Mouse (Mus musculus) B cell, adult 67 days (primary cell): Measurements from ENCODE around the gene P4hb. TPM values are rescaled to one million over a fixed set of nuclear protein-coding genes. Genes with fewer than 3 reads are reported as not detected.

ENCODE experiments used
- total RNA-seq, 2 experiments: library from RNA; stranded (reverse); gene quantifications; 4 replicates each; pipeline ENCODE4 v1.2.4; 2023

P4hb gene
- 100 to 1,000 TPM; 141 to 149 TPM for total RNA-seq

DNA sequence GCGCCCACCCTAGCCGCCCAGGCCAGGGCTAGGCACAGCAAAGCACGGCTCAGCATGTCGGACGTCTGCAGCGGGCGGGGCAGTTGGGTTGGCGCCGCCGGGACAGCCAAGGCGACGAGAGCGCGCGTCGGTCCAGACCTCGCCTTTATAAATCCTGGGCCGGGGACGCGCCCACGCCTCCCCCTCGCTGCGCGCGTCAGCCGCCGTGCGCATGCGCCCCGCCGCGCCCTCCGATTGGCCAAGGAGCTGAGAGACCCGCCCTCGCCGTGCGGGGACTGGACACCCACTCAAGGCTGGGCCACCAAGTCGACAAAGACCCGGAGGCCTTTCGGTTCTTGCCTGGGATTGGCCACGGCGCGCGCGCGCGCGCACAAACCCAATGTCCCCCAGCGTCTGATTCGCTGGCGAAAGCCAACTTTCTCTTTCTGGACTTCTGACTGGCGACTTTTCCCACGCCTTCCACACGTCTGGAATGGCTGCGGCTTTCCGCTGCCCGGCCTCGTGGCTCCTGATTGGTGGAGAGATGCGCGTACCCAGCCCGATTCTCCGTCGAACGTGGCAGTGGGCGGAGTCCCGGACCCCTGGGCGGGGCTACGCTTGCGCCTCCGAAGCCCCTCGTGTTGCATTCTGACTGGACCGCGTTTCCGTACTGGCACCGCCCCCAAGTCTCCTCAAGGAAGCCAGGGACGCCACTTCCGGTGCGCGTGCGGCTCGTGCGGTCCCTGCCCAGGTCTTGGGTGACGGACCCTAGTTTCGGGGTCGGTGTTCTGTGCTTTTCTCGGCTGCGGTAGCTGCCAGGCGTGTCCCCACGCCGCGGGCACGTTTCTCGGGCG is at the start of gene P4hb:
Gene P4hb, minus strand, starts transcription at position 502 of the 833 bp plus-strand sequence.

DNA sequence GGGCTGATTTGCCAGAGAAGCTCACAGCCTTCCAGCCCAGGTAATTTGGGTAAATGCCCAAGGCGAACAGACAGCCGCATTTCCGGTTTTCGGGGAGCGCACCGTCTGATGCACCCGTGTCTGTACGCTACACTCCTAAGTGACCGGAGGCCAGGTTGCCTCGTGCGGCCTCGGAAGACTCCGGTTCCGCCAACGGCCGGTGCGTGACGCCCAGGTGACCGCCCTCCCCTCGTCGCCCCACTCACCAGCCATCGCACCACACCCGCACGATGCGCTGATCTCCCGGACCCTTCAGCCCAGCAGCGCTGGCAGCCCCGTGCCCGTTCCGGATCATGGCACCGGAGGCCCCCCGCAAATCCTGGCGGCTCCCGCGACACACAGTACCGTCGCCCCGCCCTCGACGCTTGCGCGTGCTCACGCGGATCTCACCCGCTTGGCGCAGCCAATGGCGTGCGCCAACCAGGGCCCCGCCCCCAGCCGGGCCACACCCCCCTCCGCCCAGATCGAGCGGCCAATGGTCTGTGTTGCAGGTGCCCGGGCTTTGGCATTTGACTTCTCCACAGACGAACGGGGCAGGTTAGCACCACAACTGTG is 44.6 kb upstream of the P4hb start, which contains the start of gene Pcyt2:
Gene Pcyt2, minus strand, starts transcription at position 418 of the 594 bp plus-strand sequence.

DNA sequence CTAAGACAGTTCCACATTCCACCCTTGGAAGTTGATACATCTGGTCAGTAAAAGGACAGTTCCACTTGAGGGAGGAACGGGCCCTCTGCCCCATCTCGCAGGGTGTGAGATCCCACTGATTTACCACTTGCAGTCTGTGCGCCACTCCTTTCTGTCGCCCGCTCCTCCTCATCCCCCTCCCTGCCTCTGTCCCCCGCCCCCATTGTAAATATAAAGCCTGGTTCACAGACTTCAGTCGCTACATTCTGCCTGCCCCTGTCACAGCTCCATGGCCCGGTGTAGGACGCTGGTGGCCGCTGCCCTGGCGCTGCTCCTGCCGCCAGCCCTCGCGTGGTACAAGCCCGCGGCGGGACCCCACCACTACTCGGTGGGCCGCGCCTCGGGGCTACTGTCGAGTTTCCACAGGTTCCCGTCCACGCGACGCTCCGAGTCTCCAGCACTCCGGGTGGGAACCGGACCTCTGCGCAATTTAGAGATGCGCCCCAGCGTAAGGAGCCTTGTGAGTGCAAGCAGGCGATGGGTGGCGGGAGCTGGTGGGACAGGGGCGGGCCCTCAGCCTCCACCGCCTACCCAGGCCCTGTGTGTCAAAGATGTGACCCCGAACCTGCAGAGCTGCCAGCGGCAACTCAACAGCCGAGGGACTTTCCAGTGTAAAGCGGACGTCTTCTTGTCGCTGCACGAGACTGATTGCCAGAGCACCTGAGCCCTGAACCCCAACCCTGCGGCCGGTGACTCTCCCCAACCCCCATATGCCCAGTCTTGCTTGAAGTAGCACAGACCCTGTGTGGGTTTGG is 35.4 kb upstream of the P4hb start, which contains the start of gene Npb:
Gene Npb, plus strand, starts transcription at position 237 of the 794 bp plus-strand sequence.

DNA sequence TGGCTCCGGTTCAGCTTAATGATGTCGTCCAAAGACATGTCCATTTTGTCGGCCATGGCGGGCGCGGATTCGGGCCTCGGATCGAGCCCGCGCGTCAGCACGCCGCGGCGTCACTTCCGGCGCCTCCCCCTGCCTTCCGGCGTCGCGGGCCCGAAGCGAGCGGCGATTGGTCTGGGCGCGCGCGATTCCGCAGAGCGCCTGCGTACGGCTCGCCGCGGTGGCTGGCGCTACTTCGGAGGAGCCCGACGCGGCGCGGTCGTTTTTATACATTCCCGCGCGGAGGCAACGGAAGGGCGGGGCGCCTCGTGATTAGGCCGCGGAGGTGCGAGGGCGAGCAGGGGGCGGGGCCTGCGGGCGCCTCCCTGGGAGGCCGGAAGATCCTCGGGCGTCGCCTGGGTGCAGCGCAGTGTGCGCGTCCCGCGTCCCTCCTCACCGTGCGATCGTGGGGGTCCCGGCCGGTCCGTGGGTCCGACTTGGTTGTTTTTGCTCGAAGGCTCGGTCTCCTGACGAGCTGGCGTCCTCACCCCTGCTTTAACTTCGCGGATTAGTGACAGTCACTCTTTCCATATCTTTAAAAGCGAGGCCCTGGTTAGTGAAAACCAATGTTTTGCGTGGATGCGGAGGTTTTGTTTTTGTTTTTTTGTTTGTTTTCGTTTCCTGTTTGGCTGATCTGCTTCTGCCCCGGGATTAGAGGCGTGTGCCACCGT is 25.4 kb upstream of the P4hb start, which contains the start of the genes Alyref and Anapc11:
Gene Alyref, minus strand, starts transcription at position 83 of the 707 bp plus-strand sequence.
Gene Anapc11, plus strand, starts transcription at position 139 of the 707 bp plus-strand sequence.

DNA sequence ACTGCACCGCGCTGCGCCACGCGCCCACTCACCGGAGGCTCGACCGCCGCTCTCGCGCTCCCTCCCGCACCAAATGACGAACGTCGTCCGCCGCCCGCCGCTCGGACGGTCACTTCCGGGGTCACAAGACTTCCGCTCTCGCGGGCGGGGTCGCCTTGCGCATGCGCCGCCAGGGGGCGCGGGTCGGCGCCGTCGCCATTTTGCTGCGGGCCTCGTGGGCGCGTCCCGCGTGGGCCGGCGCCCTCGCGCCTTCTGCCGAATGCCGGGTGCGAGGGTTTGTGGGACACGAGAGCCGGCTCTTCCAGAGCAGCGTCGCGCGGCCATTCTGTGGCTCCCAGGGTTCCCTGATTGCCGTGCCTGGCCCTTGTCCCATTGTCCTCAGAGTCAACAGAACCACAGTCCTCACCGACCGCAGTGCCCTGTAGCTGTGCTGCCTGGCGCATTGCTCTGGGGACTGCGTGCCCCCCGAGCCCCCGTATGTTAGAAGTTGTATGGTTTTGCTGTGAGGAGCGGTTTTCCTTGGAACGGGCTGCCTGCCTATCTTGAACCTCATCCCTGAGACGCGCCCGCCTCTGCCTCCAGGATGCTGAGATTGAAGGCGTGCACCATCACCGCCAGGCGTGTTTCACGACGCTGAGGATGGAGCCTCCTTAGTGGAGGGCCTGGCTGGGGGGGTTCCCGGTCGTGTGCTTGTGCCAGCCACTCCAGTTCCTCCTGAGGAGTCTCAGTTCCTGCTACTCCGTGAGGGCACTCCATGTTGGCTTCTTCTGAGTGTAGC is 8.6 kb upstream of the P4hb start, which contains the start of gene Arhgdia:
Gene Arhgdia, minus strand, starts transcription at position 135 of the 778 bp plus-strand sequence.

DNA sequence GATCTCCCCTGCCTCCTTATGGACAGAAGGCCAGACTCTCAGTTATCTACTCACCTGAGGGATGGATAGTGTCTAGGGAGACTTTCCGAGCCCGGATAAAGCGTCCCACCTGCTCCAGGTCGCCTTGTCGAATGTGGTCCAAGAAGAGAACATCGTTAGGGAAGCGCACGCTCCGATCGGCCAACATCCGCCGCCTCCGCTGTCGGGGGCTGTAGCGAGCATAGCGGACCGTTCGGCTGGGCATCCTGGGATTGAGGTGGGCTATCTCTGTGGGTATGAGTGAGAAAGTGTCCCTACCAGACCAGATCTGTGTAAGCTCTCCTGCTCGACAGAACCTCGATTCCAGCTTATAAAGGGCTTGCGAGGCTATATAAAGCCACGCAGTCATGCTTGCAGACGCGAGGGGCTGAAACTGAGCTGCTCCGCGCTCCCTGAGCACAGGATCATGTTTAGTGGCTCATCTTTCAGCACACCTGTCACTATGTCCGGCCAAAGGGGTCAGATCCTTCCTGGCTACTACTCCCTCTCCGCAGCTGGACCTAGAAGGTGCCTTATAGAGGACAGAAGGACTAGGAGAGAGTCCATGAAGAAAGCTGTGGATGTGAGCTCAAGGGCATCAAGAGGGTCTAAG is 22.1 kb downstream of the P4hb start, which contains the start of gene Ppp1r27:
Gene Ppp1r27, minus strand, starts transcription at position 323 of the 631 bp plus-strand sequence.

DNA sequence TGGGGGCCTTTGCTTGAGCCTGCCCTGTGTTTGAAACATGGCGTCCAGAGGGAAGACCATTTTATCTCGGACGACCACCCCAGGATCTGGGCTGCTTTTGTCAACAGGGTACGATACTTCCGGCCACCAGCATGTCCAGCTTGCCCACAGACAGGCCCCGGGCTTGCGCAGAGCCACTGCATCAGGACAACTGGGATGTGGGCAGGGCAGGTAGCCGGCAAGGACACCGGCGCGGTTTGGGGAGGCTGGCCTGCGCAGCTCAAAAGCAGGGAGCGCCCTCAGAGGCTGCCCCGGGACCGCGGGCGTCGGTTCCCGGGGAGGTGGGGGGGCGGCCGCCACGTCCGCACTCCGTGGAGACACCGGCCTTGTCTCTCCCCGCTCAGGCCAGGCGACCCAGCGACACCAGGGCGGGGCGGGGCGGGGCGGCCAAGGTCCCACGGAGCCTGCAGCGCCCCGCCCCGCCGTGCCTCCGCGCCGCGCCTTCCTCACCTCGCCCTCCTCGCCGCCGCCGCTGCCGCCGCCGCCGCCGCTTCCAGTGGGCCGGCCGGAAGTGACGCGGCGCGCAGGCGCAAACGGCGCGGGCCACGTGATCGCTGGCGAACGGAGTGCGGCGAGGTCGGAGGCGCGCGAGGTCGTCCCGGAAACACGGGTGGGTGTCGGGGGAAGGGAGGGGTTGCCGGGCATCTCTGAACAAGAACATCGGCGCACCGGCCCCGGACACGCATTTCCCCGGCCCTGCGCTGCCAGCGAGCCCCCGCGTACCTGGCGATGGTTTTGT is 23.7 kb downstream of the P4hb start, which contains the start of gene Mcrip1:
Gene Mcrip1, minus strand, starts transcription at position 560 of the 778 bp plus-strand sequence.

DNA sequence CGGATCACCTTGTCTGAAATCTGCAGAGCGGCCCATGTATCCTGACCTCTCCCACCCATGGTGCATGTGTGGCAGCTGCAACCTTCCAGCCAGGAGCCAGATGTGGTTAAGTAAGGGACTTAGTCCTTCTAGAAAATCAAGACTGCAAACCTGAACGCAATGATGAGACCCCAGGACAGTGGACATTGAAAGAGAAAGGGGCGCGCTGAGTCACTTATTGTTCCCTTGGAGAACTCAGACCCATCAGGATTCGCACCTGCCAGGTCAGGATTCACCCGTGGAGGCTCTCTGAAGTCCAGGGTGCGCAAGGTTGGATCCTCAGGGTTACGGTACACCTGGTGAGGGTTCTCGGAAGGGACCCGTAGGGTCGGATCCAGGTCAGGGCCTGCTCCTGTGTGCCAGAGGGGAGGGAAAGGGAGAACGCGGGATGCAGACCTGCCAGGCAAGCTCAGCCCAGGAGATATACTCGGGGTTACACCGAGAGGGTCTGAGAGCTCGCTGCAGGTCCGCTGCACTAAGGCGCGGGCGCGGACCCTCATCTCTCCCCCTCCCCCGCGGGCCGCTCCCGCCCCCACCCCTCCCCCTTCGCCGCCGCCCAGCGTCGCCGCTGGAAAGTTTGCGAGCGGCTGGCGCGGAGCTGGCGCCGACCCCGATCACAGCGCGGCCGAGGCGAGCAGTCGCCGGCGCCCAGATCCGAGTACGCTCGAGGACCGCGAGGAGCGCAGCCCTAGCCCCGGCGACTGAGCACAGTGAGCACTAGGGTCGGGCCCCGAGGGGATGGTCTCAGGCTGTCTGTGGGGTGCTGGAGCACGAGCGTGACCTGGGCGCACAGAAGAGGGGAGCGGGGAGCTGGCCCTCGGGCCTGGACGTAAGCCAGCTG is 42.7 kb downstream of the P4hb start, which contains the start of gene Gcgr:
Gene Gcgr, plus strand, starts transcription at position 615 of the 880 bp plus-strand sequence.

Other genes with a start within 250 kb of the P4hb start
- 1,000 to 10,000 TPM; 1,199 to 1,232 TPM for gene Actg1, start 224.7 kb downstream of the P4hb start, total RNA-seq
- gene Fscn2, start 211.7 kb downstream of the P4hb start, total RNA-seq = not detected
- 10 to 100 TPM; 23.1 to 23.6 TPM for gene Faap100, start 194.5 kb downstream of the P4hb start, total RNA-seq
- gene Nploc4, start 135.5 kb downstream of the P4hb start, total RNA-seq = 10 to 100 TPM; 57.3 to 70.4 TPM
- 10 to 100 TPM in 1 of 2 experiments, not detected in 1; 50.9 TPM for gene Tspan10, start 130.6 kb downstream of the P4hb start, total RNA-seq
- under 1 TPM in 1 of 2 experiments, not detected in 1; 0.32 TPM for gene Pde6g, start 119.8 kb downstream of the P4hb start, total RNA-seq
- 1 to 10 TPM; 5.4 to 9.3 TPM for gene Oxld1, start 115.2 kb downstream of the P4hb start, total RNA-seq
- gene Ccdc137, start 115.1 kb downstream of the P4hb start, total RNA-seq = 10 to 100 TPM; 37.4 to 41.2 TPM
- gene Arl16, start 105.6 kb downstream of the P4hb start, total RNA-seq = 10 to 100 TPM; 13.0 to 15.9 TPM
- gene Mrpl12, start 88.6 kb downstream of the P4hb start, total RNA-seq = 10 to 100 TPM; 38.9 to 39.5 TPM
- 10 to 100 TPM; 14.7 to 15.0 TPM for gene Slc25a10, start 81.4 kb downstream of the P4hb start, total RNA-seq
- gene Gcgr, start 42.6 kb downstream of the P4hb start, total RNA-seq = not detected
- gene Mcrip1, start 23.5 kb downstream of the P4hb start, total RNA-seq = 10 to 100 TPM; 40.5 to 43.6 TPM
- gene Ppp1r27, start 22.1 kb downstream of the P4hb start, total RNA-seq = not detected
- gene Arhgdia, start 8.4 kb upstream of the P4hb start, total RNA-seq = 100 to 1,000 TPM; 520 to 527 TPM
- gene Alyref, start 25.1 kb upstream of the P4hb start, total RNA-seq = 100 to 1,000 TPM; 130 to 143 TPM
- 10 to 100 TPM; 50.0 to 53.1 TPM for gene Anapc11, start 25.2 kb upstream of the P4hb start, total RNA-seq
- gene Npb, start 35.2 kb upstream of the P4hb start, total RNA-seq = 1 to 10 TPM; 1.6 to 2.4 TPM
- 100 to 1,000 TPM; 107 to 119 TPM for gene Pcyt2, start 44.7 kb upstream of the P4hb start, total RNA-seq
- 100 to 1,000 TPM; 124 to 136 TPM for gene Sirt7, start 52.0 kb upstream of the P4hb start, total RNA-seq
- 10 to 100 TPM; 48.0 to 54.0 TPM for gene Mafg, start 60.3 kb upstream of the P4hb start, total RNA-seq
- gene Pycr1, start 70.5 kb upstream of the P4hb start, total RNA-seq = under 1 TPM in 1 of 2 experiments, not detected in 1; 0.81 TPM
- gene Myadml2, start 74.9 kb upstream of the P4hb start, total RNA-seq = 1 to 10 TPM in 1 of 2 experiments, not detected in 1; 1.4 TPM
- gene Notum, start 87.9 kb upstream of the P4hb start, total RNA-seq = not detected
- gene Aspscr1, start 99.7 kb upstream of the P4hb start, total RNA-seq = 100 to 1,000 TPM in 1 of 2 experiments, 10 to 100 TPM in 1; 97.4 to 100 TPM
- gene Cenpx, start 140.5 kb upstream of the P4hb start, total RNA-seq = 10 to 100 TPM; 30.5 to 32.1 TPM
- 10 to 100 TPM; 38.6 to 46.7 TPM for gene Lrrc45, start 140.7 kb upstream of the P4hb start, total RNA-seq
- 1 to 10 TPM; 1.1 to 1.5 TPM for gene Rac3, start 148.2 kb upstream of the P4hb start, total RNA-seq
- gene Dcxr, start 154.0 kb upstream of the P4hb start, total RNA-seq = 10 to 100 TPM; 12.1 to 18.0 TPM
- not detected for gene Cbr2, start 158.9 kb upstream of the P4hb start, total RNA-seq
- 10 to 100 TPM; 32.7 to 39.2 TPM for gene Hmga1b, start 189.5 kb upstream of the P4hb start, total RNA-seq
- gene Rfng, start 211.0 kb upstream of the P4hb start, total RNA-seq = 10 to 100 TPM; 14.3 to 15.5 TPM
- 10 to 100 TPM; 75.3 to 86.7 TPM for gene Gps1, start 211.0 kb upstream of the P4hb start, total RNA-seq
- gene Dus1l, start 223.2 kb upstream of the P4hb start, total RNA-seq = 10 to 100 TPM; 62.1 to 78.8 TPM